Mouse (Mus musculus) kidney, postnatal 0 days (tissue): ENCODE results near the gene Prkacb. TPM values are rescaled to one million over a fixed set of nuclear protein-coding genes. Genes with fewer than 3 reads are reported as not detected.
"Not testable (repeated sequence)": the region's sequence is repeated elsewhere in the genome, so short reads cannot be mapped to it uniquely, and the experiment has no call there.

ENCODE experiments used
- ATAC-seq: fragments of 200-750 bp; cut with Nextera tagmentation; replicated peaks from 2 replicates; pipeline ENCODE4 v1.8.0; 2017; ENCODE audit warnings: low read depth, moderate number of reproducible peaks, moderate TSS enrichment, moderate library complexity; ENCODE audit not compliant: low FRiP score
- DNase-seq: peaks from one replicate; pipeline ENCODE4 v3.0.0-alpha.2; 2016; ENCODE audit warnings: low spot score
- H3K27ac ChIP-seq: fragments of 300-500 bp; sonication (generic); 2 replicates; pipeline ENCODE4 v1.5.1; 2014; ENCODE audit warnings: mild to moderate bottlenecking
- H3K27me3 ChIP-seq: fragments of 300-500 bp; sonication (generic); 2 replicates; pipeline ENCODE4 v1.6.1; 2014; ENCODE audit warnings: low read length, mixed read lengths; ENCODE audit not compliant: insufficient read depth
- H3K36me3 ChIP-seq: fragments of 300-500 bp; sonication (generic); 2 replicates; pipeline ENCODE4 v1.6.1; 2014; ENCODE audit warnings: low read length, mixed read lengths; ENCODE audit not compliant: insufficient read depth
- H3K4me1 ChIP-seq: fragments of 300-500 bp; sonication (generic); replicated peaks from 2 replicates; pipeline ENCODE4 v1.6.1; 2014; ENCODE audit warnings: antibody characterized with exemption, low read length, mixed read lengths; ENCODE audit not compliant: insufficient read depth
- H3K4me2 ChIP-seq: fragments of 300-500 bp; sonication (generic); 2 replicates; pipeline ENCODE4 v1.6.1; 2014; ENCODE audit warnings: mild to moderate bottlenecking, low read length, moderate library complexity, mixed read lengths
- H3K4me3 ChIP-seq: fragments of 300-500 bp; sonication (generic); replicated peaks from 2 replicates; pipeline ENCODE4 v1.5.1; 2014; ENCODE audit warnings: low read depth, low read length
- H3K9ac ChIP-seq: fragments of 300-500 bp; sonication (generic); 2 replicates; pipeline ENCODE4 v1.6.1; 2014; ENCODE audit warnings: low read depth, low read length
- H3K9me3 ChIP-seq: fragments of 300-500 bp; sonication (generic); replicated peaks from 2 replicates; pipeline ENCODE4 v1.6.1; 2016; ENCODE audit warnings: low read length, inconsistent platforms, mixed read lengths
- CTCF ChIP-seq: IDR thresholded peaks from 2 replicates; pipeline ENCODE4 v1.5.1; 2016; ENCODE audit warnings: antibody characterized with exemption, low read depth, mild to moderate bottlenecking, moderate library complexity
- WGBS: fragments of 180-500 bp; shearing (Covaris S2); extraction: QIAGEN DNeasy Blood & Tissue Kit; methylation state at CpG from one replicate; pipeline ENCODE4 v1.1.7; 2014; 5-methylcytosine and 5-hydroxymethylcytosine counted together
- polyA plus RNA-seq: library from polyadenylated mRNA; unstranded; fragments of >200 nt; fragmentation: Nextera tagmentation; extraction: Ambion mirVana; gene quantifications from 2 replicates; pipeline ENCODE4 v1.2.1, GENCODE M21; 2015

Gene Prkacb
- polyA plus RNA-seq, 1 experiment from 2014 or later: 48.0 TPM

GRCm38 (mm10) chr3:146764871-146765529 lies 47.8 kb downstream of the Prkacb start:
- Histone ChIP-seq H3K27me3 (no peaks in the 10 kb centered on the region), H3K9me3 (no peaks in the 10 kb centered on the region), H3K4me1 (no peaks in the 10 kb centered on the region), H3K9ac (no peak overlapping the region), H3K36me3 (no peaks in the 10 kb centered on the region), H3K27ac (no peak overlapping the region), H3K4me3 (no peak overlapping the region), H3K4me2 (no peak overlapping the region)
- WGBS: 83% methylated on average over 3 of the region's 3 CpGs
- ATAC-seq (no peak), DNase-seq (no peak)
- no peak for TF ChIP-seq CTCF

GRCm38 (mm10) chr3:146763054-146763453 lies 49.7 kb downstream of the Prkacb start:
- H3K4me1 ChIP-seq, H3K9ac ChIP-seq, H3K27me3 ChIP-seq, DNase-seq, H3K36me3 ChIP-seq, H3K4me2 ChIP-seq, H3K27ac ChIP-seq, H3K4me3 ChIP-seq, H3K9me3 ChIP-seq, ATAC-seq: not testable (repeated sequence)
- 87% methylated on average over 2 of the region's 2 CpGs for WGBS

GRCm38 (mm10) chr3:146761276-146761675 lies 51.5 kb downstream of the Prkacb start:
- no peak overlapping the region for H3K27ac ChIP-seq
- DNase-seq (no peak), ATAC-seq (no peak)
- no peak overlapping the region for H3K4me3 ChIP-seq
- H3K4me2 ChIP-seq: no peak overlapping the region
- 94% methylated on average over 9 of the region's 9 CpGs for WGBS
- no peaks in the 10 kb centered on the region for H3K36me3 ChIP-seq
- TF ChIP-seq CTCF: no peak
- H3K9me3 ChIP-seq: no peaks in the 10 kb centered on the region
- no peak overlapping the region for H3K9ac ChIP-seq
- no peaks in the 10 kb centered on the region for H3K4me1 ChIP-seq
- no peaks in the 10 kb centered on the region for H3K27me3 ChIP-seq

DNA sequence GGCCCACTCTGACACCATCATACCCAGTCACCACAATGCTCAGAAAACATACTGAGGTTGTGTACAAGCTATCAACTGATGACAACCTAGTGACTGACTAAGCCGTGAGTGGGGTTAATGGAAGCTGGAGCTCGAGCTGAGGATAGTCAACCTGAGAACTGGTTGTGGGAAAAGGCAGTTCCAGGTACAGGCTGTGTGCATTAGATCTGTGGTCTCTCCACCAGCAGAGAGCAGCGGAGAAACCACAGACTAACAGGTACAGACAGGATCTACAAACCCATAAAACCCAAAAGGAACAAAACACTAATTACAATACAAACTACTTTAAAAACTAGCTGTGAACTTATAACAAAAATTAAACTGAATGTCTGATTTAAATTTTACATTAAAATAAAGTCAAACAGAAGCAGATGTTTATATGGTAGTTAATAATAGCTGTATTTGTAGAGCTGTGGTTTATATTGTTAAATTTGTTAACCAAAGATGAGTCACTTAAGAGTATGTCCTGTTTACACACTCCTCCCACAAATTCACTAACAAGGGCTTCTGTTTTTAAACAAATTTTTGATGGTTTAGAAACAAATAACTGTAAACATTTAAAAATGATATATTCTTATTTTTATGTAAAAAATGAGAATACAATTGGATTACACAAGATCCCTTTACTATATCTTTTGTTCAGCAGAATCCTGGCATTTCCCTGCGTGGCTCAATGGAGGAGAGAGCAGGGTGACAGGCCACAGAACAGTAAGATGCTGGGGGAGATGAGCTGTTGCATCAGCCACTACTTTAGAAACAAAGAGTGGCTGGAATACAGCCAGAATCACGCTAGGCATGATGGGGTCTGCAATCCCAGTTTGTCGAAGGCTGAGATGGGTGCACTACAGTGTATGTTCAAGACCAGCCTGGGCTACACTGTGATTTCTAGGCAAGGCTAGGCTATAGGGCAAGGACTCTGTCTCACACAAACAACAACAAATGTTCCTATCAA lies 54.5 kb downstream of the Prkacb start:
- 84% methylated on average over 6 of the region's 6 CpGs for WGBS
- H3K4me3 ChIP-seq: no peak overlapping the region
- peaks cover 4% of the 10 kb centered on the region; the same call in 1 of the 2 replicates for H3K36me3 ChIP-seq
- no peak overlapping the region for H3K4me2 ChIP-seq
- DNase-seq (no peak), ATAC-seq (no peak)
- no peak overlapping the region for H3K9ac ChIP-seq
- H3K27ac ChIP-seq: no peak overlapping the region
- H3K27me3 ChIP-seq: no peaks in the 10 kb centered on the region
- no peaks in the 10 kb centered on the region for H3K4me1 ChIP-seq
- no peak for TF ChIP-seq CTCF
- H3K9me3 ChIP-seq: no peaks in the 10 kb centered on the region

DNA sequence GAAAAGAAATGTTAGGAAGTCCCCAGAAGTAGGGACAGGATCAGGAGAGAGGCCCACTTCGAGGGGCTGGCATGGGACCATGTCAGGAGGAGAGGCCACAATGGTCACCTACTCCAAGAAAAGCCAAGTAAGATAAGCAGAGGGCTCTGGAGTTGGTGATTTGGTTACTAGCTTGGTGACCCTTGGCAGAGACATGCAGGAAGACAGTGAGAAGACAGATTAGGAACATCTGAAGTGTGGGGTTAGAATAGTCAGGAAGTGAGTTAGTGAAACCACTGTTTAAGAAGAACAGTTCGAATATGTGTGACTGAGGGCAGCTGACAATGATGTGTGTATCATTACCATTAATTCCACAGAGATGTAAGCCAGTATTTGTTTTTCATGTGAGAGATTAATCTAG lies 58.5 kb downstream of the Prkacb start:
- Histone ChIP-seq H3K36me3 (peaks cover 15% of the 10 kb centered on the region; the same call in 1 of the 2 replicates), H3K4me2 (no peak overlapping the region), H3K27me3 (no peaks in the 10 kb centered on the region), H3K9ac (no peak overlapping the region), H3K9me3 (no peaks in the 10 kb centered on the region), H3K4me3 (no peak overlapping the region), H3K4me1 (no peaks in the 10 kb centered on the region), H3K27ac (no peak overlapping the region)
- TF ChIP-seq CTCF: no peak
- no peak for ATAC-seq
- 72% methylated on average over 2 of the region's 2 CpGs for WGBS
- DNase-seq: no peak

GRCm38 (mm10) chr3:146741564-146742202 lies 71.1 kb downstream of the Prkacb start:
- Histone ChIP-seq H3K9me3 (no peaks in the 10 kb centered on the region), H3K27ac (no peak overlapping the region), H3K4me2 (no peak overlapping the region), H3K4me1 (no peaks in the 10 kb centered on the region), H3K9ac (no peak overlapping the region), H3K36me3 (peaks cover 40% of the 10 kb centered on the region), H3K4me3 (no peak overlapping the region), H3K27me3 (no peaks in the 10 kb centered on the region)
- 95% methylated on average over 4 of the region's 4 CpGs for WGBS
- ATAC-seq (no peak), DNase-seq (no peak)
- no peak for TF ChIP-seq CTCF
